Mouse (Mus musculus) embryonic stem cell, embryonic (primary cell): ENCODE results near the gene Plxnd1.

Experiments used
- CTCF ChIA-PET, 4 experiments: fragments of 300-600 bp in 2 of 4; fragments of 350-600 bp in 2 of 4; sonication (Branson Sonifier 250); formaldehyde crosslinking; loops; one replicate each; lab custom pipeline; 2022; ENCODE audit warnings: inconsistent platforms in 2 of 4; lab: Charles Lee
- POLR2A ChIA-PET, 4 experiments: fragments of 300-600 bp in 2 of 4; fragments of 350-600 bp in 2 of 4; sonication (Branson Sonifier 250); formaldehyde crosslinking; loops; one replicate each; lab custom pipeline; 2022; ENCODE audit warnings: antibody characterized with exemption in 4 of 4, inconsistent platforms in 1 of 4; lab: Charles Lee

Gene Plxnd1

GRCm38 (mm10) chr6:115956922-115957601 lies 37.7 kb downstream of the Plxnd1 start:
- POLR2A ChIA-PET, result interaction anchor here in 2 of 4 experiments (0.5 to 1.2 kb wide), 3 partner anchors 69 to 239 kb away, joined by 3 to 12 read pairs (median 4); no protein-coding TSS in a partner anchor
- CTCF ChIA-PET, result interaction anchor here in 2 of 4 experiments (0.5 to 0.6 kb wide), 4 partner anchors 29 to 646 kb away, joined by 3 to 4 read pairs (median 3); no protein-coding TSS in a partner anchor

DNA sequence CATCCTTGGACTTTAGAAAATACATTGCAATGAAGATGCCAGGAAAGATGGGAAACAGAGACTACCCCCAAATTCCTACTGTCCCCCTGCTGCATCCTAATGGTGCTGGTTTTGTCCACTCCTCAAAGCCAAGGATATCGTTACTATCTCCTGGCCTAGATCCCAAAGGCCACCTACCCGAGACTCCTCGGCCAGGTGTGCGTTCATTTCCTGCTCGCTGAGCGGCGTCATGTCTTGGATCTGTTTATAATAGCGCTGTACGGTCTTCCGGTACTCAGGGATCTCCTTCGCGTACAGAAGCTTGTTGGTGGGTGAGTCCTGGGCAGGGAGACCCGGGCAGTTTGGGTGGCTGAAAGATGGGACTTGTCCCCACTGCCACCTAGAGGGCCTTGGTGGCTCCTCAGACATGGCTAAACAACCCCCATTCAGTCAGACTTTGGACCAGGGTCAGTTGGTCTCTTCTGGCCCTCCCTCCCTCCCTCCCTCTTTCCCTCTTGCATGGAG lies 38.3 kb downstream of the Plxnd1 start:
- CTCF ChIA-PET, result interaction anchor here in 1 of 4 experiments (0.6 kb wide), 3 partner anchors 24 to 46 kb away, joined by 3 to 4 read pairs (median 3); no protein-coding TSS in a partner anchor
- POLR2A ChIA-PET, result interaction anchor here in 2 of 4 experiments (0.7 to 1.2 kb wide), 2 partner anchors 151 to 238 kb away, joined by 3 to 4 read pairs; no protein-coding TSS in a partner anchor

DNA sequence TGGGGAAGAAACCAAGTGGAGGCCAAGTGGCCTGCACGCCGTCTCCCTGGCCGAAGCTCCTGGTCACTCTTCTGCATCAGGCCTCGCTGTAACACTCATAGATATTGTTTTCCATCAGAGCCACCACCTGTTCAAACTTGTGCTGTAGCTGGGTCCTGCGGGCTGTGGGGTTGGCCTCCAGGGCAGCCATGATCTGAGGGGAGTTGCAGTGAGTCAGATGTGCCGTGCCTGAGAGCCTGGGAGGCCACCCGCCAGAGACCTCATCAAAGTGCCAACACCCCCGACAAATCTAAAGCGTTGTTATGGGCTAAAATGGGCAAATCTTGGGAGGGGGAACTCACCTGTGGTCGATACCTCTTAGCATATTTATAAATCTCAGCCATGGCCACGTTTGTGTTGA lies 39.1 kb downstream of the Plxnd1 start:
- CTCF ChIA-PET, result no interaction called here
- POLR2A ChIA-PET, result no interaction called here

GRCm38 (mm10) chr6:115955169-115955568 lies 39.6 kb downstream of the Plxnd1 start:
- CTCF ChIA-PET, result no interaction called here
- POLR2A ChIA-PET, result no interaction called here

- ChIA-PET CTCF (interaction anchor here in 1 of 4 experiments (0.6 kb wide), 1 partner anchor 280 kb away, joined by 3 read pairs; no protein-coding TSS in a partner anchor), POLR2A (no interaction called here)
These were observed 40.2 kb downstream of the Plxnd1 start for GRCm38 (mm10) chr6:115954506-115955074.

- ChIA-PET CTCF (interaction anchor here in 1 of 4 experiments (0.6 kb wide), 2 partner anchors 16 to 125 kb away, joined by 3 to 6 read pairs; no protein-coding TSS in a partner anchor), POLR2A (interaction anchor here in 2 of 4 experiments (0.6 to 1.1 kb wide), 4 partner anchors 28 to 222 kb away, joined by 3 to 4 read pairs (median 3); no protein-coding TSS in a partner anchor)
These were observed 48.4 kb downstream of the Plxnd1 start for GRCm38 (mm10) chr6:115946389-115946788.

- ChIA-PET POLR2A (interaction anchor here in 2 of 4 experiments (0.6 to 1.1 kb wide), 3 partner anchors 29 to 60 kb away, joined by 3 read pairs; no protein-coding TSS in a partner anchor), CTCF (interaction anchor here in 1 of 4 experiments (0.6 kb wide), 1 partner anchor 126 kb away, joined by 6 read pairs; no protein-coding TSS in a partner anchor)
These were observed 49.2 kb downstream of the Plxnd1 start for GRCm38 (mm10) chr6:115945633-115946032.

DNA sequence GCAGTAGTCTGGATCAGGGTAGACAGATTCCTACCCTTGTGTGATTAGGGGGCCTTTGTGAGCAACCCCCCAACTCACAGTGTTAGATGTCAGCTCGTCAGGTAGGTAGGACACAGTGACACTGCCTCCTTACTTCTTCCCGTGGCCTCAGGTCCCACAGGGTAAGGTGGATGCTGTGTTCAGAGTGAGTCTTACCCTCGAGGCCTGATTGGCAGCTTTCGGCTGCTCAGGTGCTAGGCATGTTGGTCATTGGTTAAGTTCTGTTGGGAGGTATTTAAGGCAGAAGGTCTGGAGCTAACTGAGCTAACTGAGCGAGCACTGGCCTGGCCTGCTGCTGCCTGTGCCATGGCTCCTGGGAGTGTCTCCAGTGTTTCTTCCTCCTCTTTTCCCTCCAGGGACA lies 50.2 kb downstream of the Plxnd1 start, which contains the start of gene H1foo:
Gene H1foo, plus strand, starts transcription at position 301 of the 400 bp plus-strand sequence.
- ChIA-PET CTCF (interaction anchor here in 1 of 4 experiments (1.0 kb wide), 1 partner anchor 18 kb away, joined by 3 read pairs; no protein-coding TSS in a partner anchor), POLR2A (interaction anchor here in 1 of 4 experiments (1.2 kb wide), 1 partner anchor 33 kb away, joined by 3 read pairs; no protein-coding TSS in a partner anchor)

- POLR2A ChIA-PET, result interaction anchor here in 2 of 4 experiments (0.6 to 1.2 kb wide), 2 partner anchors 10 to 32 kb away, joined by 3 to 4 read pairs; no protein-coding TSS in a partner anchor
These were observed 51.0 kb downstream of the Plxnd1 start for GRCm38 (mm10) chr6:115943498-115944427.

DNA sequence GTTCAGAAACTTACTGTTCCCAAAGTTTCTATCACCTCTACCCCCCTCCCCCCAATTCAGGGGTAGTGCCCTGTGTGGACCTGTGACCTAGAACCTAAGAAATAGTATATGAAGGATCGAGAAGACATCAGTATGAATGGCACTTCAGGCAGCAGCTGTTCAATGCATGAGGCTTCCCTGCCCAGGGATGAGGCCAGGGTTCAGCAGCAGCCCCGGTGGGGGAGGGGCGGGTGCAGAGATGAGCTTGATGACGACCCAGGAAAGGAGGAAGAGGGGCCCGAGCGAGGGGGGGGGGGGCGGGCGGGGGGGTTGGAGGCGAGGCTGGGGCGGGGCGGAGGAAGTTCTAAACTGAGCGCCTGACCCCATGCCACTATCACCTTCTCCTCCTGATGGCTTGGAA lies 53.7 kb downstream of the Plxnd1 start:
- CTCF ChIA-PET, result no interaction called here

More at GRCm38 (mm10) chr6:115943498-115944427, 51.0 kb downstream of the Plxnd1 start:
- CTCF ChIA-PET, result interaction anchor here in 1 of 4 experiments (0.5 kb wide), 1 partner anchor 191 kb away, joined by 6 read pairs; no protein-coding TSS in a partner anchor

GRCm38 (mm10) chr6:115940603-115941002 lies 54.2 kb downstream of the Plxnd1 start:
- ChIA-PET CTCF (no interaction called here), POLR2A (interaction anchor here in 1 of 4 experiments (1.3 kb wide), 1 partner anchor 19 kb away, joined by 3 read pairs; no protein-coding TSS in a partner anchor)

More for the DNA sequence above, 53.7 kb downstream of the Plxnd1 start:
- POLR2A ChIA-PET, result no interaction called here

GRCm38 (mm10) chr6:115938798-115939197 lies 56.0 kb downstream of the Plxnd1 start:
- ChIA-PET POLR2A (interaction anchor here in 2 of 4 experiments (0.7 to 1.3 kb wide), 4 partner anchors 9 to 127 kb away, joined by 3 to 4 read pairs (median 3); no protein-coding TSS in a partner anchor), CTCF (interaction anchor here in 2 of 4 experiments (0.5 to 0.6 kb wide), 2 partner anchors 237 to 291 kb away, joined by 3 to 6 read pairs; no protein-coding TSS in a partner anchor)

DNA sequence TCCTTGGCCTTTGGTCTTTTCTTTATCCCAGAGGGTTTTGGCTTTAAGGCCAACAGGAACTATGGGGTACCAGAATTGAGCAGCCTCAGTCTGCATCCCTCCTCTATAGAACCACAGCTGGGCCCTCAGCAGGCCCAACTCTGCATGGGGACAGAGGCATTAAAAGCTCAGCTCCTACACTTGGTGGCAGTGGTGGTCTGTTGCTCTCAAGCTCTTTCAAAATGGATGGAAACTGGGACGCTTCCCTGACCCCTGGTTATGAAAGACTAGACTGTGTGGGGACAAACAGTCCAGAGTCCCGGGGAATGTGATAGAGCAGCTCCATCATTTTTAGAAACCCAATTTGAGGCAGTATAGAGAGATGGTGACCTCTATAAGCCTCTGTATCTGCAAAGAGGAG lies 56.8 kb downstream of the Plxnd1 start:
- CTCF ChIA-PET, result interaction anchor here in 1 of 4 experiments (0.5 kb wide), 1 partner anchor 291 kb away, joined by 6 read pairs; no protein-coding TSS in a partner anchor
- POLR2A ChIA-PET, result interaction anchor here in 1 of 4 experiments (0.9 to 1.3 kb wide), 2 partner anchors 8 to 15 kb away, joined by 3 to 4 read pairs; no protein-coding TSS in a partner anchor

DNA sequence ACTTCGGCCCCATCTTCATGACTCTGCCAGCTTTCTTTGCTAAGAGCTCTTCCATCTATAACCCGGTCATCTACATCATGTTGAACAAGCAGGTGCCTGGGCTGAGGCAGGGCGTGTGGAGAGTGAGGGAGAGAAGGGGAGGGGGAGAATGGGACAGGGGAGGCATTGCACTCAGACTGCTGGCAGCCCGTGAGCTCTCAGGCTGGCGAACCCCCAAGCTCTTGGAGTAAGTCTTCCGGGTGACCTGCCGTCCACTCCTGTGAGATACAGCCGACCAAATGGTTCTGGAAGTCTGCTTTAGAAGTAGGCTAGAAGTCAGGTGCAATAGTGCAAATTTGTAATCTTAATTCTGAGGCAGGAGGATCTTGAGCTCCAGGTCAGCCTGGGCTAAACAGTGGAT lies 59.3 kb downstream of the Plxnd1 start:
- CTCF ChIA-PET, result interaction anchor here in 2 of 4 experiments (0.6 to 2.1 kb wide), 2 partner anchors 26 to 70 kb away, joined by 3 to 7 read pairs; no protein-coding TSS in a partner anchor
- POLR2A ChIA-PET, result no interaction called here

GRCm38 (mm10) chr6:115932391-115932790 lies 62.4 kb downstream of the Plxnd1 start:
- CTCF ChIA-PET, result interaction anchor here in 2 of 4 experiments (0.5 to 1.3 kb wide), 3 partner anchors 30 to 433 kb away, joined by 3 to 6 read pairs (median 3); no protein-coding TSS in a partner anchor

GRCm38 (mm10) chr6:115931639-115932038 lies 63.2 kb downstream of the Plxnd1 start, which contains the start of gene Rho:
Rho (plus strand) TSS chr6:115931748.
- ChIA-PET POLR2A (interaction anchor here in 1 of 4 experiments (1.3 kb wide), 1 partner anchor 12 kb away, joined by 3 read pairs; no protein-coding TSS in a partner anchor), CTCF (interaction anchor here in 2 of 4 experiments (0.5 to 1.3 kb wide), 3 partner anchors 30 to 144 kb away, joined by 3 to 6 read pairs (median 5); no protein-coding TSS in a partner anchor)

More at GRCm38 (mm10) chr6:115932391-115932790, 62.4 kb downstream of the Plxnd1 start:
- POLR2A ChIA-PET, result interaction anchor here in 2 of 4 experiments (0.5 to 1.3 kb wide), 2 partner anchors 13 to 952 kb away, joined by 3 read pairs; no protein-coding TSS in a partner anchor
